Comparison of ENCODE assay signal across 8 mouse cellular contexts in genomic region chr10:42089686-42090085, GRCm38 (mm10).
A peak's percentile ranks its signal among the peaks of the same experiment; 100 is the strongest.
DNase-seq lines count a peak whose midpoint lies in the region; ATAC-seq lines count a peak whose summit lies in the region.

No protein-coding gene starts in this region.

- H3K27ac ChIP-seq in limb, embryonic 10.5 days, result peak overlapping the region; percentile 66; the same call in 1 of the 2 replicates
- H3K27ac ChIP-seq in forebrain, embryonic 12.5 days, result no peak overlapping the region

- no peak for ATAC-seq in forebrain, embryonic 12.5 days (ENCODE audit: low FRiP score)

- H3K36me3 ChIP-seq in limb, embryonic 10.5 days, result no peaks in the 10 kb centered on the region
- no peaks in the 10 kb centered on the region for H3K36me3 ChIP-seq in forebrain, embryonic 12.5 days (replicated peaks)

- no peak overlapping the region for H3K4me3 ChIP-seq in limb, embryonic 10.5 days
- H3K4me3 ChIP-seq in forebrain, embryonic 12.5 days (replicated peaks), result no peak overlapping the region

- H3K27me3 ChIP-seq in limb, embryonic 10.5 days (ENCODE audit: low read depth, poor library complexity, severe bottlenecking), result no peaks in the 10 kb centered on the region
- H3K27me3 ChIP-seq in forebrain, embryonic 12.5 days, result peaks cover 31% of the 10 kb centered on the region

- no peak overlapping the region for H3K4me2 ChIP-seq in forebrain, embryonic 12.5 days

- DNase-seq in right cerebral cortex, adult 18-20 months, result peak; percentile 45
- no peak for DNase-seq in right cerebral cortex, postnatal 10 days (ENCODE audit: low spot score in 2 of 2)
- DNase-seq in heart, postnatal 10 days, result peak; percentile 72 to 75
- DNase-seq in limb, embryonic 10.5 days (ENCODE audit: low spot score), result no peak
- DNase-seq in testis, postnatal 10 days (ENCODE audit: low spot score), result peak; percentile 50
- no peak for DNase-seq in left cerebral cortex, postnatal 36 days (ENCODE audit: low spot score in 2 of 2)
- no peak for DNase-seq in spleen, postnatal 14 days (ENCODE audit: low spot score in 2 of 2)

- 60% methylated on average over 5 of the region's 5 CpGs for WGBS in limb, embryonic 10.5 days
- 49% methylated on average over 5 of the region's 5 CpGs for WGBS in forebrain, embryonic 12.5 days

- intact Hi-C loops in heart, postnatal 10 days (cut with DNase I), result no loop called here
- intact Hi-C loops in left cerebral cortex, postnatal 36 days (cut with DNase I), result no loop called here

- H3K4me1 ChIP-seq in limb, embryonic 10.5 days, result peaks cover 23% of the 10 kb centered on the region
- peaks cover 17% of the 10 kb centered on the region for H3K4me1 ChIP-seq in forebrain, embryonic 12.5 days

- H3K9me3 ChIP-seq in limb, embryonic 10.5 days (replicated peaks), result no peaks in the 10 kb centered on the region
- no peaks in the 10 kb centered on the region for H3K9me3 ChIP-seq in forebrain, embryonic 12.5 days

- H3K9ac ChIP-seq in forebrain, embryonic 12.5 days, result no peak overlapping the region

Comparison
In these comparisons a context has a peak if more than half of its experiments do, and no peak if none do; other contexts are left out.
1. DNase-seq: peak in right cerebral cortex, adult 18-20 months (single experiment), heart, postnatal 10 days (2 of 2) and testis, postnatal 10 days (single experiment); none in right cerebral cortex, postnatal 10 days (0 of 2), limb, embryonic 10.5 days (single experiment), left cerebral cortex, postnatal 36 days (0 of 2) and spleen, postnatal 14 days (0 of 2).